Mouse (Mus musculus) cortical plate, adult 2 months (tissue): ENCODE results near the gene Fv1. TPM values are rescaled to one million over a fixed set of nuclear protein-coding genes. Genes with fewer than 3 reads are reported as not detected.
A peak's percentile ranks its signal among the peaks of the same experiment; 100 is the strongest.
"Not testable (repeated sequence)": the region's sequence is repeated elsewhere in the genome, so short reads cannot be mapped to it uniquely, and the experiment has no call there.

Experiments used
- H3K27ac ChIP-seq: fragments of 200-500 bp; 2 replicates; pipeline ENCODE4 v1.5.1; 2012; ENCODE audit warnings: low read length, control low read depth, inconsistent platforms; ENCODE audit not compliant: insufficient read depth
- H3K4me1 ChIP-seq: fragments of 200-500 bp; 2 replicates; pipeline ENCODE4 v1.6.1; 2011; ENCODE audit warnings: low read length; ENCODE audit not compliant: control insufficient read depth, insufficient read depth
- H3K4me3 ChIP-seq: fragments of 200-500 bp; 2 replicates; pipeline ENCODE4 v1.5.1; 2011; ENCODE audit warnings: mild to moderate bottlenecking, low read length, control low read depth; ENCODE audit not compliant: insufficient read depth
- CTCF ChIP-seq: fragments of 200-500 bp; IDR thresholded peaks from 2 replicates; pipeline ENCODE4 v1.5.1; 2011; ENCODE audit warnings: mild to moderate bottlenecking, control low read depth, low read length; ENCODE audit not compliant: insufficient read depth; ENCODE audit errors: extremely low read depth
- POLR2A ChIP-seq: fragments of 200-500 bp; IDR thresholded peaks from 2 replicates; pipeline ENCODE4 v1.6.1; 2011; ENCODE audit warnings: mild to moderate bottlenecking, low read length, control low read depth; ENCODE audit not compliant: insufficient read depth; ENCODE audit errors: extremely low read depth
- polyA plus RNA-seq: library from polyadenylated mRNA; depleted of rRNA; stranded (reverse); fragments of >200 nt; gene quantifications from 2 replicates; pipeline ENCODE4 v1.2.3, GENCODE M21; 2012; rRNA removed

The Fv1 gene
- polyA plus RNA-seq, result 7.1 and 7.8 TPM in 2 replicates

GRCm38 (mm10) chr4:147868450-147869031 is at the start of gene Fv1, which contains the start of gene Miip:
Fv1 (plus strand) TSS chr4:147868979.
Miip (minus strand) TSS chr4:147868816.
- Histone ChIP-seq H3K4me3 (peak within 1 kb of the TSS; percentile 69), H3K4me1 (peaks cover 5% of the 10 kb centered on the region), H3K27ac (peak within 1 kb of the TSS; percentile 26; the same call in 1 of the 2 replicates)
- TF ChIP-seq CTCF (no peak), POLR2A (peak; percentile 55; the same call in 1 of the 2 replicates)

DNA sequence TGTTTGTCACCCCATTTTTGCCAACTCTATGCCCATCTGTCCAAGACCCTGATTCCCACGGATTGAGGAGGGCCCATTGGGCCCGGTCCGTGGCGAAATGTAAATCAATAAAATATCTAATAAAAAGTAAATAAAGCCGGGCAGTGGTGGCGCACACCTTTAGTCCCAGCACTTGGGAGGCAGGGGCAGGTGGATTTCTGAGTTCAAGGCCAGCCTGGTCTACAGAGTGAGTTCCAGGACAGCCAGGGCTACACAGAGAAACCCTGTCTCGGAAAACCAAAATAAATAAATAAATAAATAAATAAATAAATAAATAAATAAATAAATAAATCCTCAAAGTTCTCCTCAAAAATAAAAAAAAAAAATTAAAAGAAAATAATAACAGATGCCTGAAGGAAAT is 49.1 kb upstream of the Fv1 start:
- H3K4me1 ChIP-seq, H3K4me3 ChIP-seq, H3K27ac ChIP-seq: not testable (repeated sequence)

- not testable (repeated sequence) for H3K27ac ChIP-seq, H3K4me3 ChIP-seq, H3K4me1 ChIP-seq
Measured at GRCm38 (mm10) chr4:147821414-147821813, 47.4 kb upstream of the Fv1 start.

DNA sequence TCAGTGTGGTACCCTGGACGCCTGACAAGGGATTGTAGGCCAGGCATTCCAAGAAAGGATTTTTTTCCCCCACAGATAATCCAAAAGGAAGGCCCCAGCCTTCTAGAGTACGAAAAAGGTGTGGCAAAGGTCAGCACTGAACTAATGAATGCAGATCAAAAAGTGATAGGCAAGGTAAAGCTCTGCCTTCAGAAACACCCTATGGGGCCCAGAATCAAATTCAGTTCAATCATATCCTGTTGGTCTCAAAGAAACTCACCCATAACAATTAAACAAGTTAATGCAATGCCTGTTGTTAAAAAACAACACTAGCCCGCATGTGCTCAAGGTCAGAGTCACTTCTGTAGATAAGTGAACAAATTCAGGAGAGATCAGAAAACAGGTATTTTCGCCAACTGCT is 44.4 kb upstream of the Fv1 start:
- no peak for TF ChIP-seq CTCF
- TF ChIP-seq POLR2A, result no peak
- Histone ChIP-seq H3K4me1 (no peaks in the 10 kb centered on the region), H3K27ac (no peak overlapping the region), H3K4me3 (no peak overlapping the region)

- H3K4me3 ChIP-seq, H3K4me1 ChIP-seq, H3K27ac ChIP-seq: not testable (repeated sequence)
Measured at GRCm38 (mm10) chr4:147839282-147839681, 29.5 kb upstream of the Fv1 start.

DNA sequence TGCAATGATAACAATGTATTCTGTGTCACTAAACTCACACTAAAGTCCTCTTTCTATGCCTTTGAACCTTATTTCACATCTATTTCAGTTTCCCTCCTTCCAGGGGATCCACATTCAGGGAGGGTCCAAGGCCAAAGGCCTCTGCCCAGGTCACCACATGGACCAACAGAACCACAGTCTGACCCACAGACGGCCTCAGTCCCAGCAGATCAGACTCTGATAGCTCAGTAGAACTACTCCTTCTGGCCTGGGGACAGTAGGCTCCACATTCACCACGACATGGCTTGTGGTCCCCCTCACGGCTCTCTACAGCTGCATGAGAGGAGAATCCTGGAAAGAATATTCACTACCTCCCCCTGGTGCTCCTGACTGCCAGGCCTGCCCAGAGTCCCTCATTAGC is 25.9 kb upstream of the Fv1 start:
- no peaks in the 10 kb centered on the region for H3K4me1 ChIP-seq
- H3K4me3 ChIP-seq, result no peak overlapping the region
- TF ChIP-seq CTCF (no peak), POLR2A (no peak)
- H3K27ac ChIP-seq, result no peak overlapping the region

- TF ChIP-seq CTCF, result no peak
- peak; percentile 59 for TF ChIP-seq POLR2A
- Histone ChIP-seq H3K27ac (peak within 1 kb of the TSS; percentile 66; the same call in 1 of the 2 replicates), H3K4me1 (no peaks in the 10 kb centered on the region), H3K4me3 (peak within 1 kb of the TSS; percentile 91)
Measured at GRCm38 (mm10) chr4:147847614-147848583, 20.9 kb upstream of the Fv1 start, which contains the start of gene Zfp933. Zfp933 (minus strand) TSS chr4:147848366.

- no peaks in the 10 kb centered on the region for H3K4me1 ChIP-seq
- H3K27ac ChIP-seq, result peak overlapping the region; percentile 66; the same call in 1 of the 2 replicates
- peak overlapping the region; percentile 91 for H3K4me3 ChIP-seq
- no peak for TF ChIP-seq CTCF
Measured at GRCm38 (mm10) chr4:147848584-147848991, 20.2 kb upstream of the Fv1 start.

GRCm38 (mm10) chr4:147850776-147851175 is 18.0 kb upstream of the Fv1 start:
- no peak overlapping the region for H3K27ac ChIP-seq
- TF ChIP-seq POLR2A, result no peak
- no peak for TF ChIP-seq CTCF
- H3K4me3 ChIP-seq, result no peak overlapping the region
- no peaks in the 10 kb centered on the region for H3K4me1 ChIP-seq

DNA sequence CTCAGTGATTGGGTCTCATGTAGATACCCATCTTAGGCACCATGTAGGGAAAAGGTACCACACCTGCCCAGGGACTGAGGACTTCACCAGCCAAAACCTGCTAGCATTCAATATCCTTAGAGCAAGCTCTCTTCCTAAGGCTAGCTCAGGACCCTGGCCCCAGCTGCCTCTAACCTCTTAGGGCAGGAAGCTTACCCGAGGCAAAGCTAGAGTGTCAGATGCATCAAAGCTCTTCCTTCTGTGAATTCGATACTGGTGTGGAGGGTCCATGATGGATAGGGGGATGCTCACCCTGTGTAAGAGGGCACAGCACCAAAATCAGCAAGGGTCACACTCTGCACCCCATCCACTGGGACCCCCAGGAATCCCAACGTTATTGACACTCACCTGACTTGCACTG is 6.7 kb upstream of the Fv1 start:
- no peaks in the 10 kb centered on the region for H3K4me1 ChIP-seq
- H3K27ac ChIP-seq, result no peak overlapping the region
- no peak overlapping the region for H3K4me3 ChIP-seq
- TF ChIP-seq CTCF (no peak), POLR2A (no peak)
